Mouse (Mus musculus): ENCODE measurements around the gene Garnl3. TPM values are rescaled to one million over a fixed set of nuclear protein-coding genes. Genes with fewer than 3 reads are reported as not detected.

The Garnl3 gene
- 8.5 and 17.7 TPM in 2 replicates for total RNA-seq (2012; rRNA removed)

GRCm38 (mm10) chr2:33131500-33132092, at the start of gene Garnl3:
Garnl3 (minus strand) TSS chr2:33131654.
- no peaks in the 10 kb centered on the region; the same call in 1 of the 2 replicates for H3K36me3 ChIP-seq (ENCODE audit: control insufficient read depth, insufficient read depth, low read length, poor library complexity, severe bottlenecking)
- H3K4me1 ChIP-seq (ENCODE audit: control insufficient read depth in 2 of 2, insufficient read depth in 2 of 2, low read length in 2 of 2, poor library complexity in 1 of 2) = peaks cover 0 to 6% of the 10 kb centered on the region in 2 experiments; a peak in 2 of 4 replicates
- peak within 1 kb of the TSS; percentile 47; the same call in 1 of the 2 replicates for H3K27ac ChIP-seq (ENCODE audit: insufficient read depth, low read depth, low read length, poor library complexity, severe bottlenecking)
- peak within 1 kb of the TSS; percentile 90 to 100 for H3K4me3 ChIP-seq (ENCODE audit: insufficient read depth in 1 of 2, low read depth in 1 of 2, low read length in 2 of 2, poor library complexity in 1 of 2, severe bottlenecking in 1 of 2)
- DNase-seq (ENCODE audit: low read depth, low spot score) = peak; percentile 77
- in situ Hi-C loops (cut with MboI; ENCODE audit: low sequenced_read_pairs in 2 of 2, unreplicated experiment in 2 of 2) = no loop called here
- no peak for TF ChIP-seq HCFC1 (IDR thresholded peaks at IDR 0.05; ENCODE audit: borderline replicate concordance, insufficient read depth, low read length)
- TF ChIP-seq ZNF384 (IDR thresholded peaks at IDR 0.05; ENCODE audit: low read depth, low read length) = no peak
- TF ChIP-seq MAFK (IDR thresholded peaks at IDR 0.05; ENCODE audit: insufficient read depth, low read depth, low read length) = peak; percentile 74; the same call in 1 of the 2 replicates
- no peak for TF ChIP-seq CHD2 (IDR thresholded peaks at IDR 0.05; ENCODE audit: low read depth, low read length)
- peak; percentile 38; the same call in 1 of the 2 replicates for TF ChIP-seq ZC3H11A (IDR thresholded peaks at IDR 0.05; ENCODE audit: borderline replicate concordance, low read depth, low read length)
- H3K9ac ChIP-seq (ENCODE audit: insufficient read depth, low read depth, low read length, poor library complexity, severe bottlenecking) = peak within 1 kb of the TSS; percentile 66
- no peaks in the 10 kb centered on the region for H3K9me3 ChIP-seq (ENCODE audit: control insufficient read depth, insufficient read depth, low read depth, low read length)

GRCm38 (mm10) chr2:33179930-33180630, 48.6 kb upstream of the Garnl3 start:
- no peak overlapping the region for H3K27ac ChIP-seq (ENCODE audit: insufficient read depth, low read depth, low read length, poor library complexity, severe bottlenecking)
- in situ Hi-C loops (cut with MboI; ENCODE audit: low sequenced_read_pairs in 2 of 2, unreplicated experiment in 2 of 2) = no loop called here
- TF ChIP-seq HCFC1 (IDR thresholded peaks at IDR 0.05; ENCODE audit: borderline replicate concordance, insufficient read depth, low read length) (no peak), CHD2 (IDR thresholded peaks at IDR 0.05; ENCODE audit: low read depth, low read length) (no peak), ZNF384 (IDR thresholded peaks at IDR 0.05; ENCODE audit: low read depth, low read length) (no peak), ZC3H11A (IDR thresholded peaks at IDR 0.05; ENCODE audit: borderline replicate concordance, low read depth, low read length) (no peak), MAFK (IDR thresholded peaks at IDR 0.05; ENCODE audit: insufficient read depth, low read depth, low read length) (no peak)

GRCm38 (mm10) chr2:33179171-33179929, 47.9 kb upstream of the Garnl3 start:
- Histone ChIP-seq H3K36me3 (ENCODE audit: control insufficient read depth, insufficient read depth, low read length, poor library complexity, severe bottlenecking) (no peaks in the 10 kb centered on the region), H3K27ac (ENCODE audit: insufficient read depth, low read depth, low read length, poor library complexity, severe bottlenecking) (no peak overlapping the region; the same call in 1 of the 2 replicates), H3K4me1 (ENCODE audit: control insufficient read depth in 2 of 2, insufficient read depth in 2 of 2, low read length in 2 of 2, poor library complexity in 1 of 2) (peaks cover 0 to 8% of the 10 kb centered on the region in 2 experiments; a peak in 2 of 4 replicates), H3K9me3 (ENCODE audit: control insufficient read depth, insufficient read depth, low read depth, low read length) (no peaks in the 10 kb centered on the region), H3K4me3 (ENCODE audit: insufficient read depth in 1 of 2, low read depth in 1 of 2, low read length in 2 of 2, poor library complexity in 1 of 2, severe bottlenecking in 1 of 2) (no peak overlapping the region), H3K9ac (ENCODE audit: insufficient read depth, low read depth, low read length, poor library complexity, severe bottlenecking) (no peak overlapping the region)
- DNase-seq (ENCODE audit: low read depth, low spot score) = no peak
- TF ChIP-seq MAFK (IDR thresholded peaks at IDR 0.05; ENCODE audit: insufficient read depth, low read depth, low read length) = no peak
- TF ChIP-seq HCFC1 (IDR thresholded peaks at IDR 0.05; ENCODE audit: borderline replicate concordance, insufficient read depth, low read length) = no peak
- TF ChIP-seq CHD2 (IDR thresholded peaks at IDR 0.05; ENCODE audit: low read depth, low read length) = no peak
- TF ChIP-seq ZC3H11A (IDR thresholded peaks at IDR 0.05; ENCODE audit: borderline replicate concordance, low read depth, low read length) = no peak
- no peak for TF ChIP-seq ZNF384 (IDR thresholded peaks at IDR 0.05; ENCODE audit: low read depth, low read length)
- in situ Hi-C loops (cut with MboI; ENCODE audit: low sequenced_read_pairs in 2 of 2, unreplicated experiment in 2 of 2) = no loop called here

More at GRCm38 (mm10) chr2:33179930-33180630, 48.6 kb upstream of the Garnl3 start:
- Histone ChIP-seq H3K9ac (ENCODE audit: insufficient read depth, low read depth, low read length, poor library complexity, severe bottlenecking) (no peak overlapping the region), H3K4me1 (ENCODE audit: control insufficient read depth in 2 of 2, insufficient read depth in 2 of 2, low read length in 2 of 2, poor library complexity in 1 of 2) (peaks cover 0 to 8% of the 10 kb centered on the region in 2 experiments; a peak in 2 of 4 replicates), H3K4me3 (ENCODE audit: insufficient read depth in 1 of 2, low read depth in 1 of 2, low read length in 2 of 2, poor library complexity in 1 of 2, severe bottlenecking in 1 of 2) (no peak overlapping the region), H3K36me3 (ENCODE audit: control insufficient read depth, insufficient read depth, low read length, poor library complexity, severe bottlenecking) (no peaks in the 10 kb centered on the region), H3K9me3 (ENCODE audit: control insufficient read depth, insufficient read depth, low read depth, low read length) (no peaks in the 10 kb centered on the region)
- no peak for DNase-seq (ENCODE audit: low read depth, low spot score)

GRCm38 (mm10) chr2:33178243-33178932, 46.9 kb upstream of the Garnl3 start:
- H3K36me3 ChIP-seq (ENCODE audit: control insufficient read depth, insufficient read depth, low read length, poor library complexity, severe bottlenecking) = no peaks in the 10 kb centered on the region
- no peaks in the 10 kb centered on the region for H3K9me3 ChIP-seq (ENCODE audit: control insufficient read depth, insufficient read depth, low read depth, low read length)
- H3K9ac ChIP-seq (ENCODE audit: insufficient read depth, low read depth, low read length, poor library complexity, severe bottlenecking) = no peak overlapping the region
- no peak for DNase-seq (ENCODE audit: low read depth, low spot score)
- no peak overlapping the region for H3K4me3 ChIP-seq (ENCODE audit: insufficient read depth in 1 of 2, low read depth in 1 of 2, low read length in 2 of 2, poor library complexity in 1 of 2, severe bottlenecking in 1 of 2)
- no peak for TF ChIP-seq HCFC1 (IDR thresholded peaks at IDR 0.05; ENCODE audit: borderline replicate concordance, insufficient read depth, low read length)
- no peak for TF ChIP-seq CHD2 (IDR thresholded peaks at IDR 0.05; ENCODE audit: low read depth, low read length)
- TF ChIP-seq ZNF384 (IDR thresholded peaks at IDR 0.05; ENCODE audit: low read depth, low read length) = no peak
- TF ChIP-seq ZC3H11A (IDR thresholded peaks at IDR 0.05; ENCODE audit: borderline replicate concordance, low read depth, low read length) = no peak
- TF ChIP-seq MAFK (IDR thresholded peaks at IDR 0.05; ENCODE audit: insufficient read depth, low read depth, low read length) = no peak
- no peak overlapping the region for H3K27ac ChIP-seq (ENCODE audit: insufficient read depth, low read depth, low read length, poor library complexity, severe bottlenecking)
- in situ Hi-C loops (cut with MboI; ENCODE audit: low sequenced_read_pairs in 2 of 2, unreplicated experiment in 2 of 2) = no loop called here
- peaks cover 0 to 8% of the 10 kb centered on the region in 2 experiments; a peak in 2 of 4 replicates for H3K4me1 ChIP-seq (ENCODE audit: control insufficient read depth in 2 of 2, insufficient read depth in 2 of 2, low read length in 2 of 2, poor library complexity in 1 of 2)

Measured in ES-E14 (cell line).